Mouse (Mus musculus): ENCODE results near the gene Hecw2.

Hecw2 gene

DNA sequence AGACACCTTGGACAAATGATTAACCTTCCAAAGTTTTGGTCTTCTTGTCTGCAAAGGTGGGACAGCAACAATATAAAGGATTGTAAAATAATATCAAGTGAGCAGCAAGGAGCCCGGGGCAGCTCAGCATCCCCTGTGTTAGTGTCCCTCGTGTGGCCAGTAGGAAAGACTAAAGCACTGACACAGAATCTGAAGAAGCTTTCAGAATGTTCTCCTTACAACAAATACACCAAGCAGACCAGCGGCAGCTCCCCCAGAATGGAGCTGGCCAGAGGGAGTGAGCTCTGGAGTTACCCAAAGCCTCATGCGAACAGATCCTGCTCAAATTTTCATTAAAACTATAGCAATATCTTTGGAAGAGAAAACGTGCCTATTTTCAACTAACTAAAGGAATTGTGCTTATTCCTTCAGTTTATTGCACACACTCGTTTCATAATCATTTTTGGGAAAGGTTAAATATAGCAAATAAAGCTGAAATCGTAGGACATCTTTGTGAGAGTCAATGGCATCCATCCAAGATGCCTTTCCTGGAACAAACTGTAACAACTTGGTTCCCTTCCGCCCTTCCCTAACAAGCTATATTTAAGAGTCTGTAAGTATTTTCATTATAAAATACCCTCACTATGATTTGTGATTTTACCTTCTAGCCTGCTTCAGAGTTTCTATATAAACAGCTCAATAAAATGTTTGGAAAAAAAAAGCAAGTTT, 208.6 kb downstream of the Hecw2 start:
- no peak for DNase-seq (ENCODE audit: low read depth, low spot score)

DNA sequence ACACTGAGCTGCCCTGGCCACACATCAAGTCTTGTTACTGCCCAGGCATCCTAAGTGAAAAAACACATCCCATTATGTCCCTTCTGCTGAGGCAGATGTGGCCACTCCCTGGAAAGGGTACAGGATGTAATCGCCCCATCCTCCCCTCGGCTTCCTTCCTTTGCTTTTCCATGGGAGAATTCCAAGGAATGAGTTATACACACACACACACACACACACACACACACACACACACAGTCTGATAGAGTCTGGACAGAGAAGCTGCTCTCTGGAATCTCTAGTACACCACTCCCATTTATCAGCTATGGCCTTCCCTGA, 216.5 kb downstream of the Hecw2 start:
- no peak for DNase-seq (ENCODE audit: low read depth, low spot score)

GRCm38 (mm10) chr1:53977806-53978513, 217.0 kb downstream of the Hecw2 start:
- DNase-seq (ENCODE audit: low read depth, low spot score), result no peak

DNA sequence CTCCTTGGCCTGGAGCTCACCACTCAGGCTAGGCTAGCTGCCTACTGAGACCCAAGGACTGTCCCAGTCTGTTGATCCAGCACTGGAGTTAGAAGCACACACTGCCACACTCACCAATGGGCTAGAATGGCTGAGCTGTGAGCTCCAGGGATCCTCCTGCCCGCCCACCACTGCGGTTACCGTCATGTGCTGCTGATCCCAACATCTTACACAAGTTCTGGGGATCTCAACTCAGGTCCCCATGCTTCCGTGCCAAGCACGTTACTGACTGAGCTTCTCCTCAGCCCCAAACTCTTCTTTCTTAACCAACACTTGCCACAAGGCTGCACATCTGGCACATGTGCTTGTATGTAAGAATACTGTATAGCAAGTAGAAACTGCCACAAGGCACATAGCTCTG, 218.2 kb downstream of the Hecw2 start:
- DNase-seq (ENCODE audit: low read depth, low spot score), result no peak

DNA sequence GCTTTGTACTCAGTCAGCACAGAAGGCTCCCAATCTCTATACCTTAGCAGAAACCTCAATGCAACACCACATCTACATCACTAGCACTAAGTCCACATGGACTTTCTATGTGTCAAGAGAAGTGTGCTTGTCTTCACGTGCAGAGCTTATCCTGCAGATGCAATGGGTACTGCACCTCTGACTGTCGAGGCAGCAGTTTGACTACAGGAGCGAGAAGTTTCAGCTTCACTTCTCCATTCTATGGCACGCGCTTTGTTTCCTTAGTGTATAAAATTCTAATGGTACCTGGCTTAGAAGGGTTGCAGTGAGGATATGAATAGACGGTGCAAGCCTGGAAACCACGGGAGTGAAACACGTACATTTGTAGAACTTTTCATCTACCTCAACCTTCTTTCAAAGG, 218.9 kb downstream of the Hecw2 start:
- no peak for DNase-seq (ENCODE audit: low read depth, low spot score)

- DNase-seq (ENCODE audit: low read depth, low spot score), result no peak
Measured at GRCm38 (mm10) chr1:53974941-53975340, 220.0 kb downstream of the Hecw2 start.

DNA sequence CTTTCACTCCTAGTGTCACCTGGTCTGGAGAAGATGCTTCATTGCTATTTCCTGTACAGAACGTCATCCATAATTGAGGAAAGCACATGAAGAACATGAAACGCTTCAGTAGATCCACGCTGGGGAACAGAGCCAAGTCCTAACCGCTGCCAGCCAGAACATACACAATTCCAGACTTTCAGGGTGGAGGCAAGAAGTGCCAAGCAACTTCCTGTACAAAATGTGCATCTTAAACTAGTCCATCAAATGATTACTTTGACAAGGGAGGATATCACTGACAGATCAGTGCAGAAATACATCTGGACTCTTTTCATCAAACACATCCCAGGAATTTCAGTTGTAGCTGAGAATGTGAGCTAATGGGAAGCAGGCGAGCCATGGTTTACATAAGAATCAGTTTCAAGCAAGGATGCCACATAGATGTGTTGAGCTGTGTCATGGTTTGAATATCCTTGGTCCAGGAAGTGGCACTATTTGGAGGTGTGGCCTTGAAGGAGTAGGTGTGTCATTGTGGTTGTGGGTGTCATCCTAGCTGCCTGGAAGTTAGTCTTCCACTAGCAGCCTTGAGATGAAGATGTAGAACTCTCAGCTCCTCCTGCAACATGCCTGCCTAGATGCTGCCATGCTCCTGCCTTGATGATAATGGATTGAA, 224.5 kb downstream of the Hecw2 start:
- no peak for DNase-seq (ENCODE audit: low read depth, low spot score)

GRCm38 (mm10) chr1:53952395-53952794, 242.6 kb downstream of the Hecw2 start:
- DNase-seq (ENCODE audit: low read depth, low spot score), result no peak

DNA sequence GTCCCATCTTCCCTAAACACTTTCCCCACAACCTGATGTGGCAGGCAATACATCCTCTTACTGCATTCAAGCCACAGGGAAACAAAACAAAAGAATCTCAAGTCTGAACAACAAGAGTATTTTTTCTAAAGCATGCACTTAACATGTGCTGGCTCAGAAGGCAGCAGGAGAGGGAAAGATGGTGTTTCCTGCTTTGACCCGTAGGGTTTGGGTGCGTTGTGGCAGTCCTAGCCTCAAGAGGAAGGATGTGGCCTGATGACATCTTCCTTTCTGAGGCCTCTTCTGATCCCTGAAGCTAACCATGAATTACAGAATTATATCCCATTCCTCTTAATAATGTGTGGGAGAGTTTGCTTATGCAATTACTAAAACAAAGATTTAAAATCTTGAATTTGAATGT, 249.2 kb downstream of the Hecw2 start:
- no peak for DNase-seq (ENCODE audit: low read depth, low spot score)

DNA sequence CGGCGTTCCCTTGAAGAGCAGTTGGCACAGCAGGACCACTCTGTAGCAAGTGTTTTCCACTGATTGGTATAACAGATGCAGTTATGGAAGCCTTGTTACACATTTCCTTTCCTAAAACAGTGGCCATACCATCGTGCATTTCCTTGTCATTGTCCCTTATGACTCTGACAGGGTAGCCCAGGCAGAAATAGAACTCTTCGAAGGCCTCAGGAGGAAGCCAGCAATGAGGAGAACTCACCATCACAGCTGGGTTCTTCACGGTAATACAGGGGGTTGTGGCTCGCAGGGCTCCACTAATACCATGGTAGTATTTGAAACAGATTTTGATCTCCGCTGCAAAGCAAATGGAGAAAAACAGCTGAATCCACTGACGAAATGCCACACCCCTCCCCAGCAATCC, 252.5 kb downstream of the Hecw2 start:
- no peak for DNase-seq (ENCODE audit: low read depth, low spot score)

DNA sequence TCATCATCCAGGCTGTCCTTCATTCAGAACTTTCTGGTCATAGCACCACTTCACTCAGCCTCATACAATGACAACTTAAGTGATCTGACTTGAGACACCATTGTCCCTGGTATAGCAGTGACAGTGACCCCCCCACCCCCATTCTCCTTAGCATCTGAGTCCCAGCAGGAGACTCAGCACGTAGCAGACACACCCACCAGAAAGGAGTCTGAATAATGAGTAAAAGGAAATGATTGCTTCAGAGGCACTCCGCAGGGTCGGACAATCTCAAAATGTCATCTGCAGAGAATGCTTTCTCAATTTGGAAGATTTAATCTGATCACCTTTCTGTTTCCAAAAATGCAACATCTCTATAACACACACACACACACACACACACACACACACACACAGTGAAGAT, 253.4 kb downstream of the Hecw2 start:
- DNase-seq (ENCODE audit: low read depth, low spot score), result no peak

GRCm38 (mm10) chr1:53940268-53941017, 254.5 kb downstream of the Hecw2 start:
- DNase-seq (ENCODE audit: low read depth, low spot score), result no peak

- no peak for DNase-seq (ENCODE audit: low read depth, low spot score)
Measured at GRCm38 (mm10) chr1:53939291-53939690, 255.7 kb downstream of the Hecw2 start.

DNA sequence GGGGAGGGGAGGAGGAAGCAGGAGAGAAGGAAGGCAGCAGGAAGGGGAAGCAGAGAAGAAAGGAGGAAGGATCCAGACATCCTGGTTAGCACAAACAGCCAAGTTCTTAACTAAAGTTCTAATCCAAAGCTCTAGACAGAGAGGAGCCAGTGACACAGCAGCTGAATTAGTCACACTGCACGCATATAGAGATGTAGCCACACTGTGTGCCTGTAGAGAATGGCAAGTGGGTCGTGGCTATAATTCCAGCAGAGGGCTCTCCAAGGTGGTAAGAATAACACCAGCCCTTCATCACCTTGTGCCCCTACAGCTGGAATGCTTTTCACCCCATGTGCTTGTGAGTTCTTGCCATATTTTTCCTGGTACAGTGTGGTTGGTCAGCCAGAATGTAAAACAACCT, 261.7 kb downstream of the Hecw2 start:
- DNase-seq (ENCODE audit: low read depth, low spot score), result no peak

DNA sequence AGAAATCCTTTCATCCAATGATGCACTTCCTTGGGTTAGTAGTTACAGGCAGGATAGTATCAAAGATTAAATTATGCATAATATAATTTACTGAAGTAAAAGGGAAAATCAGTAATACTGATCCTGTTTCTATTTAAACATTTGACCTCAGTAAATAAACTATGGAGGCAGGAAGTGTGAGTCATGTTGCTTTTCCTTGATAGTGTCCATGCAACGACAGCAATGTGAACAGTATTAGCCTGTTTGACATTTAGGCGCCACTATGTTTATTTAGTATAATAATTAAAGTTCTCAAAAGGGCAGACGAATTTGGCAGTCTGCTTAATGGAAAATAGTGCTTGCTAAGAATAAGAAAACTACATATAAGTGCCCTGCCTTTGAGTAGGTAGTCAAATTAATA, 263.7 kb downstream of the Hecw2 start:
- no peak for DNase-seq (ENCODE audit: low read depth, low spot score)

- DNase-seq (ENCODE audit: low read depth, low spot score), result no peak
Measured at GRCm38 (mm10) chr1:53927605-53928004, 267.4 kb downstream of the Hecw2 start.

DNA sequence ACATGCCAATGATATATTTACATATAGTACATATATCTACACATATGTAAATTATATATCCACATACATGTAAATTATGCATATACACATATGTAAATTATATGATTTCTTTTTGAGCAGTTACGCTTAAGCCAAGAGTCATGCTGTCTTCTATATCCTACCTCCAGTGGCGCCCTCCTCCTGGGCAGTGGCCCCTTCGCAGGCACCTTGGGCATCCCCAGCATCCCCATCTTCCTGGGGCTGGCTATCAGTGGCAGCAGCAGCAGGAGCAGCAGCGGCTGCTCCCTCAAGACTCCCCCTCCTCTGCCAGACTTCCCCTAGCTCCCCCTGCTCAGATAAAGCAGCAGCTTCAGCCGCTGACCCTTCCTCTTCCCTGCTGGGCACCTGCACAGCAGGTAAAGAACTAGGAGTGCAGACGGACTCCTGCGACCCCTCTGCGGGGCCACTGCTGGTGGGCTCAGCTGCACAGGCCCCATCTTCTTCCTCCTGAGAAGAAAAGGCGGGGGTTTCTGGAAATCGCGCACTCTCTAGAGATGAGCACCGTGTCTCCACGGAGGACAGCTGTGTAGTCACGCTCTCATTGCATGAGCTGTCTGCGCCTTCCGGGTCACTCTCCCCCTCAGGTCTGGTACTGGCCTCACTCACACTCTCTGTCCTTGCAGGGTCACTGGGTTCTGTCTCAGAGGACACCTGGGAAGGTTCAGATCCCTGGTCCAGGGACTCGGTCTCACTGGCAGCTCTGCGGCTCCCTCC, 269.6 kb downstream of the Hecw2 start:
- DNase-seq (ENCODE audit: low read depth, low spot score), result no peak

- no peak for DNase-seq (ENCODE audit: low read depth, low spot score)
Measured at GRCm38 (mm10) chr1:53911848-53912247, 283.1 kb downstream of the Hecw2 start.

- no peak for DNase-seq (ENCODE audit: low read depth, low spot score)
Measured at GRCm38 (mm10) chr1:53910251-53910650, 284.7 kb downstream of the Hecw2 start.

DNA sequence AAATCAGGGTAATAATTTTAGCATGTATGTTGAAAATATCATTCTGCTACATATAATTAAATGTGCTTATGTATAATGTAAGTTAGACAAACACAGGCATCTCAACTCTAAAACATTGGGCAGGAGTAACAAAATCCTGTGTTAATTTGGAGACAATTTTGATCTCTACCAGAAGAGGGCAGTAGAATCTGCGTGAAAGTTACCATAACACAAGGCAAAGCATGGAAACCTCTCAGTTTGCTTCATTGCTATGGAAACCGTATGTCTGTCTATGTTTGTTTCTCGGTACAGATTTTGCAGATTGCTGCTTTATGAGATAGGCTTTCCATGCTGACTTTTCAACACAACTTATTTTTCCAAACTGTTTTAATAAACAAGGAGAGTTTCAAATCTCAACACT, 285.9 kb downstream of the Hecw2 start:
- no peak for DNase-seq (ENCODE audit: low read depth, low spot score)

- no peak for DNase-seq (ENCODE audit: low read depth, low spot score)
Measured at GRCm38 (mm10) chr1:53906175-53906574, 288.8 kb downstream of the Hecw2 start.

GRCm38 (mm10) chr1:53900416-53900815, 294.6 kb downstream of the Hecw2 start:
- no peak for DNase-seq (ENCODE audit: low read depth, low spot score)

Measured in c-Kit-negative CD71-positive TER-119-positive erythroid progenitor cells, embryonic 14.5 days (primary cell).